In genomic region chr1:131137111-131137510, GRCm38 (mm10) we compare ENCODE assay signal across 9 mouse cellular contexts. TPM values are rescaled to one million over a fixed set of nuclear protein-coding genes. Genes with fewer than 3 reads are reported as not detected.
DNase-seq lines count a peak whose midpoint lies in the region; ATAC-seq and TF ChIP-seq lines count a peak whose summit lies in the region.
"Had no signal": no experiment of that assay in that cellular context is flagged by ENCODE, and none has a peak within 500 bp of the region (broad histone marks: within the 10 kb centered on the region; RNA-seq: fewer than 3 reads in every experiment).

No protein-coding gene starts in this region.

- H3K9me3 ChIP-seq in liver, embryonic 12.5 days (replicated peaks), result no peaks in the 10 kb centered on the region

- no peaks in the 10 kb centered on the region for H3K36me3 ChIP-seq in testis, adult 2 months (ENCODE audit: control insufficient read depth, insufficient read depth, low read length)
- peaks cover 30% of the 10 kb centered on the region for H3K36me3 ChIP-seq in liver, embryonic 12.5 days

- peak overlapping the region; percentile 93 for H3K9ac ChIP-seq in liver, embryonic 12.5 days

- H3K27me3 ChIP-seq in testis, adult 2 months (ENCODE audit: control insufficient read depth, insufficient read depth, low read length), result no peaks in the 10 kb centered on the region
- H3K27me3 ChIP-seq in liver, embryonic 12.5 days (replicated peaks), result no peaks in the 10 kb centered on the region

- WGBS in liver, embryonic 12.5 days (ENCODE audit: insufficient replicate concordance), result 8% methylated on average over 5 of the region's 5 CpGs

- no peak for TF ChIP-seq POLR2A in testis, adult 2 months (IDR thresholded peaks at IDR 0.05; ENCODE audit: control insufficient read depth, low read depth, low read length)

- peak overlapping the region; percentile 88 for H3K4me2 ChIP-seq in liver, embryonic 12.5 days

- ATAC-seq in liver, embryonic 12.5 days, result no peak

- DNase-seq in embryo, embryonic 10 days (ENCODE audit: low spot score), result peak; percentile 37
- DNase-seq in embryo, embryonic 9.5 days (ENCODE audit: extremely low spot score), result no peak
- no peak for DNase-seq in testis, postnatal 10 days (ENCODE audit: low spot score)
- no peak for DNase-seq in cerebellum, adult 18-20 months
- no peak for DNase-seq in thymus, postnatal 0 days (ENCODE audit: low spot score)
- DNase-seq in urinary bladder, postnatal 14 days (ENCODE audit: low spot score), result no peak
- DNase-seq: heart, postnatal 4 days had no signal

- peak overlapping the region; percentile 71; the same call in 1 of the 2 replicates for H3K4me3 ChIP-seq in testis, adult 2 months (ENCODE audit: control insufficient read depth, low read depth, low read length)
- peak overlapping the region; percentile 97 for H3K4me3 ChIP-seq in liver, embryonic 12.5 days

- no peak overlapping the region for H3K27ac ChIP-seq in testis, adult 2 months (ENCODE audit: control insufficient read depth, insufficient read depth, low read depth, low read length)
- H3K27ac ChIP-seq in liver, embryonic 12.5 days, result peak overlapping the region; percentile 88

- H3K4me1 ChIP-seq in testis, adult 2 months (ENCODE audit: control insufficient read depth, insufficient read depth, low read length), result peaks cover 9% of the 10 kb centered on the region
- H3K4me1 ChIP-seq in liver, embryonic 12.5 days, result peaks cover 63% of the 10 kb centered on the region

- no peak for TF ChIP-seq CTCF in testis, adult 2 months (IDR thresholded peaks at IDR 0.05; ENCODE audit: control insufficient read depth, insufficient read depth, insufficient replicate concordance, low read depth, low read length)

RNA-seq across cellular contexts. Expression of gene Dyrk3, which starts 1.0 kb away (rescaled TPM):
- 102 and 113 TPM in 2 replicates for polyA plus RNA-seq in testis, adult 2 months (2012; rRNA removed)
- polyA plus RNA-seq in liver, embryonic 12.5 days (2016; fragmentation: Nextera tagmentation; extraction: Ambion mirVana), result 17.6 and 17.7 TPM in 2 replicates
- 1.9 and 2.2 TPM in 2 replicates for polyA plus RNA-seq in thymus, postnatal 0 days (2015; fragmentation: Nextera tagmentation; extraction: Ambion mirVana)

RNA-seq across cellular contexts. Expression of gene Eif2d, which starts 15.9 kb away (rescaled TPM):
- polyA plus RNA-seq in testis, adult 2 months (2012; rRNA removed), result 18.1 and 18.4 TPM in 2 replicates
- 42.2 and 42.6 TPM in 2 replicates for polyA plus RNA-seq in liver, embryonic 12.5 days (2016; fragmentation: Nextera tagmentation; extraction: Ambion mirVana)
- polyA plus RNA-seq in thymus, postnatal 0 days (2015; fragmentation: Nextera tagmentation; extraction: Ambion mirVana), result 52.1 and 52.3 TPM in 2 replicates

RNA-seq across cellular contexts. Expression of gene Mapkapk2, which starts 39.5 kb away (rescaled TPM):
- polyA plus RNA-seq in testis, adult 2 months (2012; rRNA removed), result 13.2 and 14.7 TPM in 2 replicates
- polyA plus RNA-seq in liver, embryonic 12.5 days (2016; fragmentation: Nextera tagmentation; extraction: Ambion mirVana), result 25.7 and 27.0 TPM in 2 replicates
- polyA plus RNA-seq in thymus, postnatal 0 days (2015; fragmentation: Nextera tagmentation; extraction: Ambion mirVana), result 26.6 and 30.4 TPM in 2 replicates
